Mouse (Mus musculus) cortical plate, adult 2 months (tissue): ENCODE results near the gene Plagl2.

Experiments
- CTCF ChIP-seq: fragments of 200-500 bp; IDR thresholded peaks from 2 replicates; pipeline ENCODE4 v1.5.1; 2011; ENCODE audit warnings: mild to moderate bottlenecking, control low read depth, low read length; ENCODE audit not compliant: insufficient read depth; ENCODE audit errors: extremely low read depth
- POLR2A ChIP-seq: fragments of 200-500 bp; IDR thresholded peaks from 2 replicates; pipeline ENCODE4 v1.6.1; 2011; ENCODE audit warnings: mild to moderate bottlenecking, low read length, control low read depth; ENCODE audit not compliant: insufficient read depth; ENCODE audit errors: extremely low read depth

DNA sequence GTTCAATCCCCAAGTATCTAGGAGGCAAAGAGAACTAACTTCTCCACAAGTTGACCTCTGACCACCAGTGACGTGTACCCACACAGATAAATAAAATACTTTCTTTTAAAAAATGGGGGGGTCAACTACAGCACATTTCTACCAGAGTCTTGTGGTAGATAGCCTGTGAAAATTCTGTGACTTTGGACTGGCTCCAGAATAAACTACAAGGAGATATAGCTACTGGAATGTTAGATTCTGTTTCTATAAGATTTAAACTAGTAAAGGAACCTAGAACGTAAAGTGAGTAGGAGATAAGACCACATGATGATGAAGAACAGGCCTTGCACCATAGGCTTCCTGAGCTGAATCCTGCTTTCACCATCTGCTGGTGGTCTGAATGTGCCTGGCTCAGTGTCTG, 53.4 kb downstream of the Plagl2 start:
- TF ChIP-seq POLR2A, result no peak
- TF ChIP-seq CTCF, result no peak
